Mouse (Mus musculus) C2C12 (cell line): ENCODE results near the gene Pdzrn3. TPM values are rescaled to one million over a fixed set of nuclear protein-coding genes. Genes with fewer than 3 reads are reported as not detected.

Source experiments
- H3K27me3 ChIP-seq: one replicate; pipeline ENCODE4 v1.6.1; 2011; ENCODE audit not compliant: control insufficient read depth, insufficient read depth, insufficient read length
- H3K36me3 ChIP-seq: one replicate; pipeline ENCODE4 v1.6.1; 2011; ENCODE audit not compliant: control insufficient read depth, insufficient read depth
- H3K4me3 ChIP-seq: one replicate; pipeline ENCODE4 v1.5.1; 2011; ENCODE audit warnings: mild to moderate bottlenecking, control low read depth; ENCODE audit not compliant: poor library complexity, insufficient read depth, severe bottlenecking
- H3K79me2 ChIP-seq: one replicate; pipeline ENCODE4 v1.6.1; 2011; ENCODE audit not compliant: control insufficient read depth, insufficient read depth
- H3K79me3 ChIP-seq: one replicate; pipeline ENCODE4 v1.6.1; 2011; ENCODE audit warnings: low read depth, control low read depth
- H3ac ChIP-seq: one replicate; pipeline ENCODE3; 2011; ENCODE audit warnings: low read depth; ENCODE audit not compliant: control insufficient read depth, insufficient read length
- CEBPB ChIP-seq: IDR thresholded peaks from one replicate; pipeline ENCODE4 v1.6.1; 2011; ENCODE audit warnings: low read depth, mild to moderate bottlenecking, control low read depth, moderate library complexity
- CTCF ChIP-seq: IDR thresholded peaks from one replicate; pipeline ENCODE4 v1.5.1; 2011; ENCODE audit not compliant: control insufficient read depth, insufficient read depth, insufficient read length
- FOSL1 ChIP-seq: IDR thresholded peaks from one replicate; pipeline ENCODE4 v1.8.0; 2011; ENCODE audit warnings: mild to moderate bottlenecking, low read length; ENCODE audit not compliant: poor library complexity, insufficient read depth, severe bottlenecking
- MAX ChIP-seq: IDR thresholded peaks from one replicate; pipeline ENCODE4 v1.6.1; 2011; ENCODE audit warnings: mild to moderate bottlenecking, control low read depth
- MYOD1 ChIP-seq: IDR thresholded peaks from one replicate; pipeline ENCODE4 v1.6.1; 2011; ENCODE audit warnings: low read depth; ENCODE audit not compliant: control insufficient read depth, insufficient read length
- MYOG ChIP-seq: IDR thresholded peaks from one replicate; pipeline ENCODE4 v1.6.1; 2011; ENCODE audit not compliant: control insufficient read depth, insufficient read length; ENCODE audit errors: extremely low read depth
- USF1 ChIP-seq: IDR thresholded peaks from one replicate; pipeline ENCODE4 v1.6.1; 2011; ENCODE audit warnings: low read depth, mild to moderate bottlenecking, control low read depth, moderate library complexity
- polyA plus RNA-seq: library from polyadenylated mRNA; unstranded; fragments of >200 nt; fragmentation: generic; extraction: Trizol; gene quantifications from one replicate; pipeline ENCODE4 v1.2.1, GENCODE M21; 2012; ENCODE audit warnings: missing spikeins

Pdzrn3 gene
- polyA plus RNA-seq, 1 experiment, result 10.5 TPM

DNA sequence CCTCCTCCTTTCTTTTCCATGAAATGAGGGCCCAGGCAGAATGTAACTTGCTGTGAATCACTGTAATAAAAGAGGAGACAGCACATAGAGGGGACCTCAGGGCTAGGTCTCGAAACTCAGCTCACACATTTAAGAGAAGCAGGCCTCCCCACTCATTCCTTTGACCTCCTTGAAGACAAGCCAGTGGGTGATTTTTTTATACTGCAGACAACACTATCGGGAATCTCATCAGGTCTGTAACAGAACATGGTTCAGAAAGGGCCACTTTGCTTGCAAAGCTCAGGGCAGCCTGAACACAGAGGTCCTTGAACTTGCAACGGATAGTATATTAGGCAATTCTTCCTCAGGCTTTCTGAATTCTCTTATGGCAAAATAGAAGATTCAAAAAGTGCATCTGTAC lies 93.8 kb downstream of the Pdzrn3 start:
- Histone ChIP-seq H3K4me3 (no peak overlapping the region), H3ac (no peak overlapping the region), H3K79me2 (no peaks in the 10 kb centered on the region), H3K27me3 (no peaks in the 10 kb centered on the region), H3K79me3 (no peaks in the 10 kb centered on the region), H3K36me3 (no peaks in the 10 kb centered on the region)
- TF ChIP-seq FOSL1, result no peak
- TF ChIP-seq CEBPB, result no peak
- no peak for TF ChIP-seq MYOD1
- no peak for TF ChIP-seq MYOG
- no peak for TF ChIP-seq MAX
- TF ChIP-seq CTCF, result no peak
- no peak for TF ChIP-seq USF1

- Histone ChIP-seq H3K36me3 (no peaks in the 10 kb centered on the region), H3K27me3 (no peaks in the 10 kb centered on the region), H3ac (no peak overlapping the region), H3K79me2 (no peaks in the 10 kb centered on the region), H3K4me3 (no peak overlapping the region), H3K79me3 (no peaks in the 10 kb centered on the region)
- TF ChIP-seq CEBPB (no peak), MYOD1 (no peak), MAX (no peak), USF1 (no peak), FOSL1 (no peak)
These were observed 96.1 kb downstream of the Pdzrn3 start for GRCm38 (mm10) chr6:101281644-101282043.

DNA sequence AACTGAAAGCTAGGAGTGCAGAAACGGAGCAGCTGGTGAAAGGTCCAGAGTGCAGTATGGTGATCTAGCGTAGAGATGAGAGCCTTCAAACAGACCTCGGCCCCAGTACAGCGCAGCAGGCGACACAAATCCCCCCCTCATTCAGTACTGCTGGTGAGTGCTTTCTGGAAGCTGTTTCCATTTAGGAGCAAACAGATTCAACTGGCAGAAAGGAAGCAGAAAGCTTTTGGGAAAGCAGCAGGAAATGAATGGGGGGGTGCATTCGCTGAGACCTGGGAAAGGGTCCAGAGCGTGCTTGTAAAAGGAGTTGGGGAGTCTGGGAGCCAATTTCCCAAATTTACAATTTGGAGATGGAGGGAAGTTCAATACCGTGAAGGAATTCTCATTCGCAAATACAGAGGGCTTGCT lies 96.9 kb downstream of the Pdzrn3 start:
- TF ChIP-seq MYOD1 (no peak), USF1 (no peak), FOSL1 (no peak), MAX (no peak), CEBPB (no peak), CTCF (no peak), MYOG (no peak)

DNA sequence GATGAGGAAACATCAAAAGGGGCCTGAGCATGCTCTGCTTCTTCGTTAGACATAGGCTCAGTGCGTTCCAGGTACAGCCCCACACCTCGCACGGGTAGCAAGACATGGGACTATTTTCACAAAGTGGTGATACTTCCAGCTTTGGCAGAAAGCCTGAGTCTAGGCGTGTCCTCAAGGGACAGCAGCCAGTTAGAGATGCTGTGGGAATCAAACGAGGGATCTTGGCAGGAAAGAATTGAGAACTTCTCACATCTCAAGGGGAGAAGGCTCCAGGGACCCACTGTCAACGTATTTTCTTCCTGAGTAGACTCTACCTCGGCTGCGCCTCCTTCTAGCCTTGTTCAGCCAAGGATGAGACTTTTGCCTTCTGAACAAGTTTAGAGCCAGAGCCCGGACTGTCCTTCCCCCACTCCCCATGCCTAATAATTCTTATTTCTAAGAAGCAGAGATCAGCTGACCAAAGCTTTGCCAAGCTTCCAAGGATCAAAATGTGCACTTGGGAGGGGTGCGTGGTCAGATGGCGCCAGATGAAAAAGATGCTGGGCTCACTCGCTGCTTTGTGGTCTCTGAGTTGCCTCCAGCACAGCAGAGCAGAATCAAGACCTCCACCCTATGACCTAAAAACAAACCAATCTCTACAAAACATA lies 99.3 kb downstream of the Pdzrn3 start:
- no peaks in the 10 kb centered on the region for H3K27me3 ChIP-seq
- no peak overlapping the region for H3ac ChIP-seq
- no peak overlapping the region for H3K4me3 ChIP-seq
- H3K79me3 ChIP-seq, result no peaks in the 10 kb centered on the region
- H3K36me3 ChIP-seq, result no peaks in the 10 kb centered on the region
- TF ChIP-seq MYOD1 (no peak), CTCF (no peak), MYOG (no peak), FOSL1 (no peak), CEBPB (no peak), USF1 (no peak), MAX (no peak)
- no peaks in the 10 kb centered on the region for H3K79me2 ChIP-seq

More for the DNA sequence above, 96.9 kb downstream of the Pdzrn3 start:
- Histone ChIP-seq H3K36me3 (no peaks in the 10 kb centered on the region), H3K27me3 (no peaks in the 10 kb centered on the region), H3K79me2 (no peaks in the 10 kb centered on the region), H3K4me3 (no peak overlapping the region), H3K79me3 (no peaks in the 10 kb centered on the region), H3ac (no peak overlapping the region)

GRCm38 (mm10) chr6:101276261-101276660 lies 101.4 kb downstream of the Pdzrn3 start:
- H3K4me3 ChIP-seq, result no peak overlapping the region
- H3K79me3 ChIP-seq, result no peaks in the 10 kb centered on the region
- TF ChIP-seq FOSL1 (no peak), USF1 (no peak), MYOG (no peak), MAX (no peak), MYOD1 (no peak), CTCF (no peak), CEBPB (no peak)

GRCm38 (mm10) chr6:101275806-101276205 lies 101.9 kb downstream of the Pdzrn3 start:
- Histone ChIP-seq H3K27me3 (no peaks in the 10 kb centered on the region), H3K79me3 (no peaks in the 10 kb centered on the region), H3K79me2 (no peaks in the 10 kb centered on the region), H3K36me3 (no peaks in the 10 kb centered on the region), H3ac (no peak overlapping the region), H3K4me3 (no peak overlapping the region)
- TF ChIP-seq CEBPB (no peak), MYOG (no peak), MYOD1 (no peak), FOSL1 (no peak), CTCF (no peak), MAX (no peak), USF1 (no peak)

More at GRCm38 (mm10) chr6:101276261-101276660, 101.4 kb downstream of the Pdzrn3 start:
- Histone ChIP-seq H3K36me3 (no peaks in the 10 kb centered on the region), H3K27me3 (no peaks in the 10 kb centered on the region), H3ac (no peak overlapping the region), H3K79me2 (no peaks in the 10 kb centered on the region)
